Mouse (Mus musculus) cerebellum, adult 18-20 months (tissue): ENCODE measurements at regions not wholly inside any gene's neighbourhood (a gene's known extent, or its start where the extent isn't known, plus 50 kb on each side); places are given as distances from the start of the nearest gene placed in this dataset.
"Not testable (repeated sequence)": the region's sequence is repeated elsewhere in the genome, so short reads cannot be mapped to it uniquely, and the experiment has no call there.

Source experiments
- DNase-seq, 2 experiments: peaks; one replicate each; pipeline ENCODE4 v3.0.0; 2021

DNA sequence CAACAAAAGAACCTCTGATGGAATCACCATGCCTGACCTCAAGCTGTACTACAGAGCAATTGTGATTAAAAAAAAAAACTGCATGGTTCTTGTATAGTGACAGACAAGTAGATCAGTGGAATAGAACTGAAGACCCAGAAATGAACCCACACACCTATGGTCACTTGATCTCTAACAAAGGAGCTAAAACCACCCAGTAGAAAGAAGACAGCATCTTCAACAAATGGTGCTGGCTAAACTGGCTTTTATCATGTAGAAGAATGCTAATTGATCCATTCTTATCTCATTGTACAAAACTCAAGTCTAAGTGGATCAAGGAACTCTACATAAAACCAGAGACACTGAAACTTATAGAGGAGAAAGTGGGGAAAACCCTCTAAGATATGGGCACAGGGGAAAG, 284.8 kb upstream of the Shh start:
- not testable (repeated sequence) for DNase-seq

DNA sequence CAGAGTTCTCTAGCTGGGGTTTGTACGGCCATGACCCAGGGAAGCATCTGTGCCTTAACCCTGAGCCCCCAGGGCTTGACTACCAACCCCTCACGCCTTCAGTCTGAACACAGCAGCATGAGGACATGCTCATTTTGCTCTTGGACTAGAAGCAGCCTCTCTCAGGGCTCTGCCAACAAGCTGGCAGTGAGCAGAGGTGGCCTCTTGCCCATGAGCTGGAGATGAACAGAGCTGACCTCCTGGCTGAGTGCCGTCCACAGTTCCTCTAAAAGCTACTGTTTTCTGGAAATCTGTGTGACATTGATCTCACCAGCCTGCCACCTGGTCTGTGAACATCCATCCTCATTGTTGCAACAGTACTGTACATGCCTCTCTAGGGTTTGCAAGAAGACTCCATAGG, 267.7 kb upstream of the Shh start:
- DNase-seq, result peak; percentile 86 to 92

DNA sequence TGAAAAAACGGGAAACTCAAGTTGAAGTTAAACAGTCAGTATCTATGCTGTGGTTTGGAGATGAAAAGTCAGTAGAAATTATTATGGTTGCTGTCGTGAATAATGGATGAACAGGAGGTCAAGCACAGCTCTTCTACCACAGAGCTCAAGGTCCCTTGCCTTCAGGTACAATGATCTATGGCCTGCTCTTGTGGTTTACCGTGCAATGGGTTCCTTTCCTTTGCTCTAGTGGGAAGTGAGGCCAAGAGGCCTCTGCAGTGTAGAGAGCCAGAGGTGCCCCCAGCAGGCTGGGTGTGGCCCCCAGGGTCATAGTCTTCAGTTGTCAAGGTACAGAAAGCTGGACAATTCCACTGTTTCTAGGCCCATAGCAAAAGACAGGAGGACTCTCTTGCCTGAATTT, 255.0 kb upstream of the Shh start:
- no peak for DNase-seq

GRCm38 (mm10) chr5:28714978-28715377, 247.9 kb upstream of the Shh start:
- no peak for DNase-seq

DNA sequence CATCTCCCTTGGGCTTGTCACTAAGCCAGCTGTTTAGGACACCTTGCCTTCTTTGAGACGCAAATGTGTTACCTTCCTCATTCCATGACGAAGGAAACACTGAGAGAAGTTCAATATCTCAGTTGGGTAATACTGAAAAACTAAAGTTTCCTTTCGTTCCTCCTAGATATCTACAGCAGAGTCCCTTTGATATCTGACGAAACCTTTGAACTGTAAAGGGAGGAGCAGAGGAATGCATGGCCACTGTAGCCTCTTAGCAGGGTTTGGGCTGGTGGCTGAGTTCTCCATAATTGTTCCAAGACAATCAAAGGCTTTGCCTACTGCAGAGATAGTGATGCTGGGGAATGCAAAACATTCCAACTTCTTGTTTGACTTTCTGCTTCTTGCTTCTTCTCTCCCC, 243.5 kb upstream of the Shh start:
- no peak for DNase-seq

- DNase-seq, result no peak
Observed at GRCm38 (mm10) chr5:28709626-28710025, 242.6 kb upstream of the Shh start.

- no peak for DNase-seq
Observed at GRCm38 (mm10) chr5:28704359-28704758, 237.3 kb upstream of the Shh start.

GRCm38 (mm10) chr5:28696966-28697365, 229.9 kb upstream of the Shh start:
- no peak for DNase-seq

DNA sequence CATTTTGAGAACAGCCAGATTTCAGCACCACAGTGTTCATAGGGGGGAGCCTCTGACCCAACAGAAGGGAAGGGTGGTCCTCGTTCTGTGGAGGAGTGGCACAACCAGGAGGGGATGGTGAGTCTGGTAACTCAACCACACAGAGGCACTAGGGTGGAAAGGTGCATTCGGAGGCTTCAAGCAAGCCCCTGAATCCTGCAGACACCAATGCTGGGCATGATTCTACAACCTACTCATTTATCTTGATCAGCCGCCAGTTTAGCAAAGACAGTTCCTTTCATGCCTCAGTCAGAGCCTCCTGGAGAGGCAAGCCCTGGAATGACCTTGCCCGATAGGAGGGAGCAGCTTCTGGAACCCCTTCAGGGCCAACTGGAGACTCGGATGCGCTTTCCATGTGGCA, 223.1 kb upstream of the Shh start:
- DNase-seq, result no peak

GRCm38 (mm10) chr5:28689651-28690050, 222.6 kb upstream of the Shh start:
- DNase-seq, result peak; percentile 29

GRCm38 (mm10) chr5:28689136-28689535, 222.1 kb upstream of the Shh start:
- DNase-seq, result no peak

DNA sequence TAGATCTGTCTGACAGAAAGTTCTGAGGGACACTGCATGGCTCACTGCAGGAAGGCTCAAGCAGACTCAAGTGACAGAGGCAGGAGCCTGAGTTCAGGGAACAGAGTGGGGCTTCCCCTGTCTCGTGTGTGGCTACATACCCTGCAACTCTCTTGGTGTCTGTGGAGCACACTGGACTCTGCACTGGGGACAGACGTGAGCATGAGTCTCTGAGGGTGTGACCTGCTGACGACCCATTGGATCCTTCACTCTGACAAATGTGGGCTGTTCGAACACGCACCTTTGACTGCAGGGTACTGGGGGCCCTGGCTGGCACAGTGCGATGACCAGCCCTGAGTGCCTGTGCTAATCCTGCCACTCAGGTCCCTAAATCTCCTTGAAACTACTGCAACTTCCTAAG, 215.8 kb upstream of the Shh start:
- no peak for DNase-seq

GRCm38 (mm10) chr5:28680311-28680710, 213.3 kb upstream of the Shh start:
- DNase-seq, result no peak

DNA sequence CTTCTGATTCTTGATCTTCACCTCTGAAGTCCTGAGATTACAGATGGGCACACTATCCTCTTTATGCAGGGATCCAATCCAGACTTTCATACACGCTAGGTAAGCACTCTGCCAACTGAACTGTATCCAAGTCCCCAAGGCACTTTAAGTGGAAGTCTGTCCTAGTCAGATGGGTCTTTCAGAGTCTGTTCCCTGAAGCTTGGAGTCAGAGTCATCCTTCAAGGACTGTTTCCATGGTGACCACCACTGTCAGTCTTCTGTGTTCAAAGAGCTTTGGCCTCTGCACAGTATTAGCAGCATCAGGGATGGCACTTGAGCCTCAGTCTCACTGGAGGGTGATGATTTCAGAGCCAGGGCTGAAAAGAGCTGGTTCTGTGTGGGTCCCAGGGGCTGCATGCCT, 212.7 kb upstream of the Shh start:
- DNase-seq, result peak in 1 of 2 experiments; percentile 2

DNA sequence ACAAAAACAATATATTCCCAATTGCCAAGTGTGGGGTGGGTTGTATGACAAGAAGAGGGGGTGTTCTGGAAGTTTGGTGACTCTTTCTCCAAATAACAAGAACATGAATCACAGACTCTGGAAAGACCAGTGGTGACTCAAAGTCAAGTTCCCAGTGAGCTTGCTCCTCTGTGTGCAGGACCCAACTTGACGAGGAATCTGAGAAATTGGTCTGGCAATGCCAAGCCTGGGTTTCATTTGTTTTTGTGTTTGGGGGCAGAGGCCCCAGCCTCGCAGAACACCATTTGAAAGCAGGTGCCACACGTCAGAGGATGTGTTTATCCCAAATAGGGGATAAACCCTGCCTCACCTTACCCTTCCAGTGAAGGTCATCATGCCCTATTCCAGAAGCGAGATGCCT, 163.1 kb upstream of the Shh start:
- no peak for DNase-seq

- peak; percentile 63 to 65 for DNase-seq
Observed at GRCm38 (mm10) chr5:28611885-28612284, 144.8 kb upstream of the Shh start.

- no peak for DNase-seq
Observed at GRCm38 (mm10) chr5:28596537-28597314, 129.7 kb upstream of the Shh start.

GRCm38 (mm10) chr5:28571347-28571998, 104.4 kb upstream of the Shh start:
- no peak for DNase-seq

DNA sequence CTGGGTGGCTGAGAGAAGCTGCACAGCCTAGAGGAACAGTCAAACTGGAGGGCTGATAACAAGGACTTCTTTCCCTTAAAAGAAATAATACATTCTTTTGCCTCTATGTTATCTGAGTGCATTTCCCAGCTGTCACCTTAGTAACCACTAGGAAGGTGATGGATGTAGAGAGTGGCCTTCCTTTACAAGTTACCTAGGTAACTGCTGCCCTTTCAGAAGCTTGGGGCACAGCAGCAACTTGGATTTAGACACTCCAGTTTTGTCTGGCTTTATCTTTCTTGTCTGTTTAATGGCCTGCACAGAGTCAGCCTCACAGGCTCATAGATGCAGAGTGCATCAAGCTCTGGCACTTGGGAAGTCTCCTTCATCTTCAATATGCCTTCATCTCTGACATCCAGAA, 101.4 kb upstream of the Shh start:
- DNase-seq, result no peak

GRCm38 (mm10) chr5:28567341-28567905, 100.4 kb upstream of the Shh start:
- DNase-seq, result no peak

DNA sequence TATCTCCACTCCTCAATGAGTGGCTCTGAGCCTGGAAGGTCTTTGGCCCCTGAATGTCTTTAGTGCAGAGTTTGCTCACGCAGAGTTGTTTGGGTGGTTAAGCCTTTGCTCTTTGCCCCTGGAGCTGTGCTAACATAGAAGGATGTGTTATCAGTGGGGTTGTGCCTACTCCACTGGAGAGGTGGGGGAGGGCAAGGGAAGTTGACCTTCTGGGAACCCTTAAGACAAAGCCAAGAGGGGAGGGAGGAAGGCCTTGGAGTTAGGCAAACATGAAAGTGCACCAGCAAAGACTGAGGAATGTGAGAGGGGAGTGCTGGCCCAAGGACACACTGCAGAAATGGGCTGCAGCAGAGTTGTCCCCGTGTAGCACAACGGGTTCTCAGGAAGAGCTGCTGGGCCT, 96.3 kb upstream of the Shh start:
- no peak for DNase-seq

DNA sequence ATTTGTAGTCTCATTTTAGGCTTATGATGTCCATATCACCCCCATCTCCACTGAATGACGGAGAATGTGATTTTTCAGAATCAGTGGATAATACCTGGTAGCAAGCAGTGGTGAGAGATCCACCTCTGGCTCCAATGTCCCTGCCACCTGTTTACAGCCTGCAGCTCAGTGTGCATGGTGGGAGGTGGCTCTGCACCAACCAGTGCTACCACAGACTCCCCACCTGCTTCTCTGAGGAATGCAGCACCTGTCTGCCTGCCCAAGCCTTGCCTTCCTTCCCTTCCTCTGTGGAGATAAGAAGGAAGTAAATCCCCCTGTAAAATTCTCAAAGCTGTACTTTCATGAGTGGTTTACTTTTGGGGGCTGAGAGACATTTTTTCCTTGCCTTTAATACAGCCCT, 95.9 kb upstream of the Shh start:
- DNase-seq, result no peak

DNA sequence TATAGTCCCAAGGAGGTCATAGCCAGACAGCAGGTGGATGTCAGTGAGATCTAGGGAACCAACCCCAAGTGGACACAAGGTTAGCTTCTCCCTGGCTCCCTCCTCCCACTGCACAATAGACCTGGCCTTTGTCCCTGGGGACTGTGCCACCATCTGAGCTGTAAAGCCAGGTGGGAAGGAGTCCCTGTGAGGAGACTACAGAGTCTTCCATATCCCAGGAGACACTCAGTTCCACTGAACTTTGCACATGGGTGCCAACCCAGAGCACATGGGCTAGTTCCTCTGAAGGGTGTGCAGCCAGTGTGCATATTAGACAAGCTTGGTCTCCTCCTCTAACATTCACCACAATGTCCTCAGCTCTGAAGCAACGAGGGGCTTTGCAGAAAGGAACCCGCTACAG, 86.5 kb upstream of the Shh start:
- DNase-seq, result no peak

- DNase-seq, result no peak
Observed at GRCm38 (mm10) chr5:28530202-28530855, 63.3 kb upstream of the Shh start.
